Mouse (Mus musculus) embryonic facial prominence, embryonic 13.5 days (tissue): Measurements from ENCODE around the gene Eva1b. TPM values are rescaled to one million over a fixed set of nuclear protein-coding genes. Genes with fewer than 3 reads are reported as not detected.
A peak's percentile ranks its signal among the peaks of the same experiment; 100 is the strongest.

Source experiments
- ATAC-seq: fragments of 200-750 bp; cut with Nextera tagmentation; 2 replicates; pipeline ENCODE4 v1.8.0; 2017; ENCODE audit warnings: low read depth; ENCODE audit not compliant: insufficient number of reproducible peaks, insufficient read depth, low FRiP score, low TSS enrichment
- H3K27ac ChIP-seq: fragments of 300-500 bp; sonication (generic); 2 replicates; pipeline ENCODE4 v1.5.1; 2015; ENCODE audit warnings: moderate library complexity, mild to moderate bottlenecking, inconsistent platforms
- H3K27me3 ChIP-seq: fragments of 300-500 bp; sonication (generic); 2 replicates; pipeline ENCODE4 v1.6.1; 2015; ENCODE audit warnings: mild to moderate bottlenecking, inconsistent platforms
- H3K36me3 ChIP-seq: fragments of 300-500 bp; sonication (generic); 2 replicates; pipeline ENCODE4 v1.6.1; 2015; ENCODE audit warnings: mild to moderate bottlenecking, inconsistent platforms
- H3K4me1 ChIP-seq: fragments of 300-500 bp; sonication (generic); 2 replicates; pipeline ENCODE4 v1.6.1; 2015; ENCODE audit warnings: inconsistent platforms
- H3K4me2 ChIP-seq: fragments of 300-500 bp; sonication (generic); 2 replicates; pipeline ENCODE4 v1.6.1; 2015; ENCODE audit warnings: moderate library complexity, mild to moderate bottlenecking, inconsistent platforms
- H3K4me3 ChIP-seq: fragments of 300-500 bp; sonication (generic); 2 replicates; pipeline ENCODE4 v1.5.1; 2015; ENCODE audit warnings: mild to moderate bottlenecking, inconsistent platforms
- H3K9ac ChIP-seq: fragments of 300-500 bp; sonication (generic); 2 replicates; pipeline ENCODE4 v1.6.1; 2015; ENCODE audit warnings: mild to moderate bottlenecking, inconsistent platforms
- H3K9me3 ChIP-seq: fragments of 300-500 bp; sonication (generic); 2 replicates; pipeline ENCODE4 v1.6.1; 2016; ENCODE audit warnings: inconsistent platforms
- WGBS: fragments of 180-500 bp; shearing (Covaris S2); methylation state at CpG from one replicate; pipeline ENCODE4 v1.1.7; 2015; ENCODE audit warnings: mixed read lengths; 5-methylcytosine and 5-hydroxymethylcytosine counted together
- polyA plus RNA-seq: library from polyadenylated mRNA; unstranded; fragments of >200 nt; fragmentation: Nextera tagmentation; extraction: Ambion mirVana; gene quantifications from 2 replicates; pipeline ENCODE4 v1.2.1, GENCODE M21; 2015

The Eva1b gene
- polyA plus RNA-seq: 70.2 and 78.2 TPM in 2 replicates

GRCm38 (mm10) chr4:126147533-126148160, at the start of gene Eva1b:
TSS of gene Eva1b (plus strand) at chr4:126147744.
- peak within 1 kb of the TSS; percentile 94 for H3K27ac ChIP-seq
- 0 out of 2 replicates have a peak, but pooled peaks have one; percentile 6 for ATAC-seq
- no peaks in the 10 kb centered on the region for H3K9me3 ChIP-seq
- H3K4me2 ChIP-seq: peak within 1 kb of the TSS; percentile 98
- H3K36me3 ChIP-seq: peaks cover 20% of the 10 kb centered on the region
- H3K27me3 ChIP-seq: no peaks in the 10 kb centered on the region
- H3K4me3 ChIP-seq: peak within 1 kb of the TSS; percentile 77
- peaks cover 47% of the 10 kb centered on the region for H3K4me1 ChIP-seq
- WGBS: 4% methylated on average over 24 of the region's 24 CpGs
- peak within 1 kb of the TSS; percentile 88 for H3K9ac ChIP-seq

- H3K9ac ChIP-seq: no peak overlapping the region
- peaks cover 14% of the 10 kb centered on the region for H3K4me1 ChIP-seq
- H3K27ac ChIP-seq: no peak overlapping the region
- no peak overlapping the region for H3K4me3 ChIP-seq
- H3K4me2 ChIP-seq: no peak overlapping the region
- WGBS: 85% methylated on average over 3 of the region's 3 CpGs
- H3K9me3 ChIP-seq: no peaks in the 10 kb centered on the region
- no peaks in the 10 kb centered on the region for H3K27me3 ChIP-seq
- no peak for ATAC-seq
- H3K36me3 ChIP-seq: 0 out of 2 replicates have a peak, but pooled peaks cover 14% of the 10 kb centered on the region
Measured at GRCm38 (mm10) chr4:126099365-126099764, 48.2 kb upstream of the Eva1b start.

GRCm38 (mm10) chr4:126100764-126101163, 46.8 kb upstream of the Eva1b start:
- peaks cover 28% of the 10 kb centered on the region for H3K4me1 ChIP-seq
- H3K9ac ChIP-seq: no peak overlapping the region
- H3K9me3 ChIP-seq: no peaks in the 10 kb centered on the region
- H3K27me3 ChIP-seq: no peaks in the 10 kb centered on the region
- no peak for ATAC-seq
- H3K36me3 ChIP-seq: 0 out of 2 replicates have a peak, but pooled peaks cover 14% of the 10 kb centered on the region
- H3K4me2 ChIP-seq: no peak overlapping the region
- 79% methylated on average over 3 of the region's 3 CpGs for WGBS
- H3K4me3 ChIP-seq: no peak overlapping the region
- H3K27ac ChIP-seq: no peak overlapping the region

- no peaks in the 10 kb centered on the region for H3K9me3 ChIP-seq
- no peaks in the 10 kb centered on the region for H3K27me3 ChIP-seq
- peak overlapping the region; percentile 86 for H3K27ac ChIP-seq
- 0 out of 2 replicates have a peak, but pooled peaks cover 14% of the 10 kb centered on the region for H3K36me3 ChIP-seq
- ATAC-seq: no peak
- peaks cover 29% of the 10 kb centered on the region for H3K4me1 ChIP-seq
- H3K4me2 ChIP-seq: peak overlapping the region; percentile 96
- H3K4me3 ChIP-seq: no peak overlapping the region; the same call in 1 of the 2 replicates
- no peak overlapping the region for H3K9ac ChIP-seq
- 57% methylated on average over 7 of the region's 7 CpGs for WGBS
Measured at GRCm38 (mm10) chr4:126102061-126102841, 45.3 kb upstream of the Eva1b start.

- Histone ChIP-seq H3K36me3 (0 out of 2 replicates have a peak, but pooled peaks cover 10% of the 10 kb centered on the region), H3K4me1 (peaks cover 32% of the 10 kb centered on the region), H3K9ac (peak overlapping the region; percentile 64), H3K27ac (peak overlapping the region; percentile 86), H3K4me3 (peak overlapping the region; percentile 87), H3K9me3 (no peaks in the 10 kb centered on the region), H3K27me3 (no peaks in the 10 kb centered on the region), H3K4me2 (peak overlapping the region; percentile 96)
- ATAC-seq: no peak
- 2% methylated on average over 15 of the region's 15 CpGs for WGBS
Measured at GRCm38 (mm10) chr4:126103057-126103581, 44.4 kb upstream of the Eva1b start.

- no peaks in the 10 kb centered on the region for H3K27me3 ChIP-seq
- no peaks in the 10 kb centered on the region for H3K9me3 ChIP-seq
- WGBS: 1% methylated on average over 34 of the region's 34 CpGs
- 0 out of 2 replicates have a peak, but pooled peaks cover 5% of the 10 kb centered on the region for H3K36me3 ChIP-seq
- peaks cover 32% of the 10 kb centered on the region for H3K4me1 ChIP-seq
- ATAC-seq: peak; percentile 93
- peak within 1 kb of the TSS; percentile 87 for H3K9ac ChIP-seq
- H3K27ac ChIP-seq: peak within 1 kb of the TSS; percentile 86
- peak within 1 kb of the TSS; percentile 87 for H3K4me3 ChIP-seq
- peak within 1 kb of the TSS; percentile 96 for H3K4me2 ChIP-seq
Measured at GRCm38 (mm10) chr4:126103590-126104068, 43.9 kb upstream of the Eva1b start, which contains the start of gene Stk40. TSS of gene Stk40 (plus strand) at chr4:126103957.

- peak overlapping the region; percentile 68; the same call in 1 of the 2 replicates for H3K27ac ChIP-seq
- WGBS: 3% methylated on average over 34 of the region's 34 CpGs
Measured at GRCm38 (mm10) chr4:126104261-126105075, 43.1 kb upstream of the Eva1b start.

GRCm38 (mm10) chr4:126105131-126105783, 42.3 kb upstream of the Eva1b start:
- 55% methylated on average over 7 of the region's 7 CpGs for WGBS

More at GRCm38 (mm10) chr4:126104261-126105075, 43.1 kb upstream of the Eva1b start:
- Histone ChIP-seq H3K4me1 (peaks cover 32% of the 10 kb centered on the region), H3K9ac (peak overlapping the region; percentile 87), H3K4me2 (peak overlapping the region; percentile 96), H3K9me3 (no peaks in the 10 kb centered on the region), H3K36me3 (no peaks in the 10 kb centered on the region), H3K27me3 (no peaks in the 10 kb centered on the region), H3K4me3 (peak overlapping the region; percentile 87)
- ATAC-seq: 0 out of 2 replicates have a peak, but pooled peaks have one; percentile 5

GRCm38 (mm10) chr4:126108061-126108740, 39.3 kb upstream of the Eva1b start:
- Histone ChIP-seq H3K27me3 (no peaks in the 10 kb centered on the region), H3K4me1 (peaks cover 42% of the 10 kb centered on the region)
- ATAC-seq: no peak

More at GRCm38 (mm10) chr4:126105131-126105783, 42.3 kb upstream of the Eva1b start:
- ATAC-seq: no peak
- Histone ChIP-seq H3K9me3 (no peaks in the 10 kb centered on the region), H3K4me2 (peak overlapping the region; percentile 96), H3K9ac (peak overlapping the region; percentile 87; the same call in 1 of the 2 replicates), H3K4me3 (peak overlapping the region; percentile 87), H3K27me3 (no peaks in the 10 kb centered on the region), H3K4me1 (peaks cover 40% of the 10 kb centered on the region), H3K27ac (no peak overlapping the region), H3K36me3 (no peaks in the 10 kb centered on the region)

More at GRCm38 (mm10) chr4:126108061-126108740, 39.3 kb upstream of the Eva1b start:
- Histone ChIP-seq H3K9ac (peak overlapping the region; percentile 32; the same call in 1 of the 2 replicates), H3K4me2 (no peak overlapping the region), H3K36me3 (no peaks in the 10 kb centered on the region), H3K27ac (no peak overlapping the region), H3K4me3 (no peak overlapping the region), H3K9me3 (no peaks in the 10 kb centered on the region)
- WGBS: 43% methylated on average over 8 of the region's 8 CpGs
